Mouse (Mus musculus): ENCODE measurements around the gene Ccdc85c.

Ccdc85c gene

DNA sequence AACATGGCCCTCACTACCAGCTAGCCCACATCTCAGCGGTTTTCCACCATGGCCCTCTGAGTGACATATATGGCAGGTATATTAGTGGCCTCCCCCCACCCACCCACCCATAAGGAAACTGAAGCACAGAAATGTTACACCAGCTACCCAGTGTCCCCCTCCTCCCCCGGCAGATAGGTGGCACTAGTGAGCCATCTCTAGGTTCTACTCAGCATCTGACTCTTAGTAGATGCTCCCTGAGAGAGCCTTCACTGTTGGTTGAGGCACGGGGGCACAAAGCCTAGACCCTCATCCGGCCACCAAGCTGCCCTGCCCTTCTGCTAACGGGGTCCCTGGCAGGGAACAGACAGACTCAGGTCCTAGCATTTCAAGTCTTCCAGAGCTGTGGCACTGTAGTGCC, 57.7 kb downstream of the Ccdc85c start:
- peak; percentile 82 for DNase-seq (ENCODE audit: low read depth)

DNA sequence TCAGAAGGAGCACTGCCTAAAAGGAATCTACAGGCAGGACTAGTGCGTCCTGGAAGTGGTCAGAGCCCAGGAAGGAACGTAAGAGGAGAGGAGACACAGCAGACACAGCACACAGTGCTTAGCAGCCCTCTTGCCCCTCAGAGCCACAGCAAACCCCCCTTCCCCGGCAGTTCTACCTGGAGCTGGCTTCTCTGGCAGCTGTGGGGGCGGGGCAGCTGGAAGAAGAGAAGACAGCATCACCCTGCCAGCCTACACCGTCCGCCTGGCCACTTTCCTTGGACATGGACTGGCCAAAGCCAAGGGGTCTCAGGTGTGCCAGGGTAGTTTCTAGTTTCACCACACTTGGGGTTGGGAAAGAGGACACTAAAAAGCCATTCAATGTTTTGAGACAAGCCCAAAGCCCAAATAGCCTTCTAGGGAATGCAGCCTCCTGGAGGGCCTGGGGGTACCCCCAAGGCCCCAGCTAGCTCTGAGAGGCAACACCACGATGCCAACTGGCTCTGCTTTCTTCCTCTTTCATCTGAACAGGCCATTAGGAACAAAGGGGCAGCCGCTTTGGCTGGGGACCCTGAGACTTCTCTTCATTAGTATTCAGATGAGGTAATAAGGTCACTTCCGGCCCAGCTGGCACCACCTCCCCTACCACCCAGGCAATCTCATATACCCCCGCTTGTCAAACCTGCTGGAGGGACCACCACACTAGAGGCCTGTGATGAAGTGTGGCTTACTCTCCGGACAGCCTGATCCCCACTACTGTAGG, 58.4 kb downstream of the Ccdc85c start:
- no peak for DNase-seq (ENCODE audit: low read depth)

DNA sequence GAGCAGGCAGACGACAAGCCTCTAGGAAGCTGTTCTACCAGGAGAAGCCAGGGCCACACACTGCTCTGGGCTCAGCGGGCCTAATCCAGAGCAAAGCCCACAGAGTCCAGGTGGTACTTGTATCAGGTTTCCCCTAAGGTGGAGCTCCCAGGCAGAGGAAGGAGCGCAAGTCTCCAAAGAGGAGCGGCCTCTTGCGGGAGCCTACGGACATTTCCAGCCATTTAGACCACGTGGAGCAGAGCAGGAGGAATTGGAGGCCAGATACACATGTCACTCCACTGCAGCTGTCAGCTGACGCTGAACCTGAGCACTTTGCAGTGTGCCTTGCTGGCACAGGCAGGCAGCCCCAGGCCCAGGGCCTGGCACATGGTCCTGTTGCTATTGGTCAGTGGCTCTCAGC, 60.1 kb downstream of the Ccdc85c start:
- DNase-seq (ENCODE audit: low read depth), result no peak

DNA sequence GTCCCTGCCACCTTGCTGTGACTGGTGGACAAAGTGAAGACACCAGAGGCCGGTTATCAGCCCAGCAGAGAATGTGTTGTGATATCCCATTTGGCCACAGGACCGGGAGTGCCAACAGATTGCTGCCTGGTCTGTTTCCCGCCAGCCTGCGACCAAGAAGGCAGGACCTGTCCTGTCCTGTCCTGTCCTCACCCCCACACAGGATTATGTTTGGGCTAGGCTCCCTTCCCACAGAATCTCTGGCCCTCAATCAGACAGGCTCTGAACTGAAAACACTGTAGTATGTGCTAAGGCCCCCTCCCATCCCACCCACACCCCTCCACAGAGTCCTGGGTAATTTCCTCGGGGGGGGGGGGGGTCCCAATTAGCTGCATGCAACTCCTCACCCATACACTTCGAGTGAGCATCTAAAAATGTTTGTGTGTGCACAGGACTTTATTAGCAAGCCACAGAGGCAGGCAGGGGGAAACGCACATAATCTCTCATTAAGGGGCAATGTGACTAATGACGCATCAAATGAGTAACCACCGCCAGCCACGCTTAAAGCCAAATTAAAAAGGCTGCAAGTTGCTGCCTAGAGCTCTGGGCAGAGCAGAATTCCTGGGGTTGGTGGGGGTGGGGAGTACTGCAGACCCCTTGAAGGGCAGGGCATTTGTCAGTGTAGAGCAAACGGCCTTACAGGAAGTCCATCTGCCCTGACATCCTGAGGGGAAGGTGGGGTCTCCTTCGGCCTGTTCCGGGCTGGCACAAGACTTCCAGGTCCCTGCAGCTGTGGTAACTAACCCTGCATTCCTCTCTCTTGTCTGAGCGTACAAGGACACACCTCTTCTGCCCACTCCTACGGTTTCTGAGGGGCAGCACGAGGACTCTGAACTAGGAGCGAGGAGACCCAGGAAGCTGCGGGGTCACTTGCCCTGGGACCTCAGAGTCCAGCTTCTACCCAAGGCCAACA, 61.9 kb downstream of the Ccdc85c start:
- DNase-seq (ENCODE audit: low read depth), result no peak

DNA sequence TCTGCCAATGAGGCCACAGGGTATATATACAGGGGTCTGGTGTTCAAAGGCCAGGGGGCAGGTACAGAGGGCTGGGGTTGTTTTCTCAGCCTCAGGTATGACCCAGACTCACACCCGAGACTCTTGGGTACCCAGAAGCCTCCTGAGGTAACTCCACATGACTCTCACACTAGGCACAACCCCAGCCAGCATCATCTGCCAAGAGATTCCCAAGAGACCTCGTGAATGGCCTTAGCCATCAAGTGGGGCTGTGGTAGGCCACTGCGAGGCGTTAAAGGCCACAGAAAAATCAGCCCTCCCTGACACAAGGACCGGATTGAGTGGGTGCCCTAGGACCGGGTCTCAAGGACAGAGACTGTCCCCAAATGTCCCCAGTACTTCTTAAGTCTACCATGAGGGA, 62.7 kb downstream of the Ccdc85c start:
- no peak for DNase-seq (ENCODE audit: low read depth)

DNA sequence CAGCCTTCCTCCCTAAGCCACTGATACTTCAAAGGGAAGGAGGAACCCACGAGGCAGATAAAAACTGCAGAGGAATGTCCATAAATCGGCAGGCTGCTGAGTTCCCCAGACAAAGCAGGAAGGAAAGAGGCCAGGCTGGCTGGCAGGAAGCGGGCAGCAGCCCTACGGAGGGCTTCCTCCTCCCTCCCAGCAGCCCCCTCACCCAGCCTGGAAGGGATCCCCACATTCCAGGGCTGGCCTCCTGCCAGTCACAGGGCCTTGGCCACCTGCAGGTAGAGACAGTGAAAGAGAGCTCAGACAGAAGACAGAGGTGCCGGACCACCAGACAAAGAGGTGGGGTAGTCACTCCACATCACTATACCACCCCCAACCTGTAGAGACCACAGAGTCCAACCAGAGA, 63.2 kb downstream of the Ccdc85c start:
- DNase-seq (ENCODE audit: low read depth), result no peak

DNA sequence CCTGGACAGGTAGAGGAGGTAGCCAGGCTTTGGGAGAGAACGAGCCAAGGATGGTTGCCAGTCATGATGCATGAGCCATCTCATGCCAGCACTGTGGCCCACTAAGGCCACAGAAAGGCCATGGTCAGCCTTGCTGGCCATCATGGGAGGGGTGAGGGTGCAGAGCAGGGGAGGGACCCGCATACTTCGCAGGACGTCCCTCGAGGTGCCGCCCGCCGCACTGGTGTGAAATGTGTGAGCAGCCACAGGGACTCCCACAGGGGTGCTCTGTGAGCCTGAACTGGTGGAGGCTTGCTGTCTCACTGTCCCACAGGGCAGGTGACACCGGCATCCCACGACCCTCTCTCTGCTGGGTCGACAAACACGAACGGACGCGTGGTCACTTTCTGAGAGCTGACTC, 64.6 kb downstream of the Ccdc85c start:
- no peak for DNase-seq (ENCODE audit: low read depth)

DNA sequence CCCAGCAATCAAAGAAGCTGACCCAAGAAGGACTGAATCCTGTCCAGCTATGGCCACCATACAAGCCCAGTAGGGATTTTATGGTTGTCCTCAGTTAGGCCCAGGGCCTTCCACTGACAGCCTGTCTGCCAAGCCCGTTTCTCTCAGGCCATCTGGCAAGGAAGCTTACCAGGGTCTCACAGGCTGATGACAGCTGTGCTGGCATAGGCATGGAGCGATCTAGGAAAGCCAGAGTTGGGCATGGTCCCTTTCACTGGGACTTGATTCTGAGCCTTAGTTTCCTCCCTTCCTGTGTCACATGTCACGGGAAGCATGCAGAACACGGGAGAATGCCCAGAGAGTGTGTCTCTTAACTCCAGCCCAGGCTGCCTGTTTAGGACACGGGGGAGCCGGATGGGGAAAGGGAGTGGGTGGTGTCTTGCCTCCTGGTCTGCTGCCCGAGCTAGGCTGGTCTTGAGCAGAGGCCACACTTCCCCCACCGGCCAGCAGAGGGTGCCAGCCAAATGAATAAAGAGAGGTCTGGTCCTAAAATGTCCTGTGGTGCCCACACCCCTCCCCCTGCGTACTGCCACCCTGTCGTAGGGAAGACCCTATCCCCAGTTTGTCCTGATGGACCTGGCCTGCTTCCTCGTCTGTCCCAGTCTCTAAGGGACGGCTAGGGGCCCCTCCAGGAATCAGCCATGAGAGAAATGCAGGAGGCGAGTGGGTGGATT, 66.3 kb downstream of the Ccdc85c start:
- peak; percentile 91 for DNase-seq (ENCODE audit: low read depth)

DNA sequence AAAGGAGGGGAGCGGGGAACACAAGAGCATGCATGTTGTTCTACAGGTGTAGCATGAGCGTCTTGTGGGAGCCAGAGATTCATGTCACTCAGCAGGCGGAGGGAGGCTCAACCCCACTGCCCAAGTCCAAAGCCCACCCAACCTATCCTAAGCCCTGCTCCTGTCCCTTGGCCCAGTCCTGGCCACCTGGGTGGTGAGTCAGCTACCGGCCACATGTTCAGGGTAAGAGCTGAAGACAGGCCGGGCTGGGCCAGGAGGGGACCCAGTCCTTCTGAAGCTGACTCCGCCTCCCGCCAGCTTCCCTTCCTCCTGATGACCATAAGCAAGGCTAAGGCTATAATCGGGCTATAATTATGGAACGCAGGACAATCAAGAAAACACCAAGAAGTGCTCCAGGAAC, 67.0 kb downstream of the Ccdc85c start:
- DNase-seq (ENCODE audit: low read depth), result no peak

DNA sequence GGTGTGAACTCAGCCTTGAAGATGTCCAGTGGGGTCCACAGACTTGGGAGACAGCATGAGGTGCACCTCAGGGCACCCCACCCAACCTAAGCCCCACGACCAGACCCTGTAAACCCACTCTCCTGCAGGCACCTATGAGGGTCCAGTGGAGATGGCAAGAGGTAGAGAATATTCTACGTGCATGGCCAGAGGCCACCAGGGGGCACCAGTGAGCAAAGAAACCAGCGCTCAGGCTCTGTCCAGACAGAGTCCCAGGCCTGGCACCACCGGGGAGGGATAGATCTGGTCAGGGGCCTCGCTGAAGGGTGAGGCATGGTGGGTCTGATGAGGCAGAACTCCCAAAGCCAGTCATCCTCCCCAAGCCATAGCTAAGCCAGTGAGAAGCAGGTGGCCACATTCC, 68.6 kb downstream of the Ccdc85c start:
- DNase-seq (ENCODE audit: low read depth), result peak; percentile 88

DNA sequence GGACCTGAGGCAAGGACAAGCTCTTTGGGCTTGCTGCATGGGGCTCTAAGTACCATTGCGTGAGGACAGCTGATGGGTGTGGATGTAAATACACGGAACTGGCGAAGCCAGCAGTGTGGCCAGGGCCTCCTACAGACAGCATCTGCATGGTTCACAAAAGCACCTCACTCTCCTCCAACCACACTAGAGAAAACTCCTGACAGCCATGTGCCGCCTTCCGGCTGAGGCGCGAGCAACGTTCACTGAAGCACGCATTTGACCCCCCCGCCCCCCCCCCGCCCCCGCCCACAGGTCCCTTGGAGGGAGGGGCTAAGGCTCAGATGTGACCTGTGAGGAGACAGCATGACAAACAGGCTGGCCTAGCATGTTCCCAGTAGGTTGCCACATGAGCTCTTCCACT, 70.2 kb downstream of the Ccdc85c start:
- DNase-seq (ENCODE audit: low read depth), result no peak

DNA sequence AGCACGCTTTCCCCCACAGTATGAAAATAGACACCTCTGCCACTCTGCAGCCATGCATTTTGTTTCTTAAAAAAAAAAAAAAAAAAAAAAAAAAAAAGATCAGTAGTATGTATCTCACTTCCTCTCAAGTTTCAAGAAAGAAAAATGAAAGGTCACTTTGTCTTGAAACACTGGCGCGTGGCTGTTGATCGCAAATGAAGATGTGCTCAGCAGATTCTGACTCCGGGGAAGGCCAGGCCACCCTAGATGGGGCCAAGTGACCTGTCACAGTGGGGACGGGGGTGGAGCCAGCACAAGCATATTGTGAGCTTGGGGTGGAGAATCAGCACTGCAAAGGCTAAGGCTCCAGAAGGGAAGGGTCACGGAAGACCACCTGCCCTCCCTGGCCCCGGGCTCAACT, 71.3 kb downstream of the Ccdc85c start:
- DNase-seq (ENCODE audit: low read depth), result no peak

DNA sequence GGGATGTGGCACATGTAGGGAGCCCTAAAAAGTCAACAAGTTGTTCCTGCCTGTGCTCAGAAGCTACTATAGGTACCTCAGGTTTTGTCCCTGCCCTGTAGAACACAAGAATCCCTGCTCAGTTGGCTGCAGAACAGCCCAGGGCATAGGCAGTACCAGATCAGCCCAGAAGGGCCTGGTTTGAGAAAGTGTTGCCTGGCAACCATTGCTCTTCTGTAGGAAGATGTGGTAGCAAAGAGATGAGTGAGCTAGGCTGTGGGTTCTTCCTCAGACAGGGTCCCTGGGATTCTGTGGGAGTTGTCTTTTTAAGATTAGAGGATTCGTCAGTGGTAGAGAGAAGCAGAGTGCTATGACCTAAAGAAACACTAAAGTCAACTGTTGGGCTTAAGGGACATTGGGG, 75.1 kb downstream of the Ccdc85c start:
- no peak for DNase-seq (ENCODE audit: low read depth)

DNA sequence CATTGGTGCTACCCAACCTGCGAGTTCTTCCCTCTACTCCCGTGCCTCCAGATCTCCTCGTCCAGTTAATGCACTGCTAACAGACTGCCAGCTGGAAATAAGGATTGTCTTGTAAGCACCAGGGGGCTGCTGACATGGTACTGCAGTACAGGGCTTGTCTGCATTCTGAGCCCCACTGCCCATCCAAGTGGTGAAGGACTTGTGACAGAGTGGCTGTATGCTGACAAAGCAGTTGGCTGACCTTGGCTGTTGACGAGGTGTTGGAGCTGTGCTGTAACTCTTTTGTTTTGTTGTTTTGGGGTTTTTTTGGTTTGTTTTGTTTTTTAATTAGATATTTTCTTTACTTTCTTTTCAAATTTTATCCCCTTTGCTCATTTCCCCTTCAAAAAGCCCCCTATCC, 76.8 kb downstream of the Ccdc85c start:
- no peak for DNase-seq (ENCODE audit: low read depth)

DNA sequence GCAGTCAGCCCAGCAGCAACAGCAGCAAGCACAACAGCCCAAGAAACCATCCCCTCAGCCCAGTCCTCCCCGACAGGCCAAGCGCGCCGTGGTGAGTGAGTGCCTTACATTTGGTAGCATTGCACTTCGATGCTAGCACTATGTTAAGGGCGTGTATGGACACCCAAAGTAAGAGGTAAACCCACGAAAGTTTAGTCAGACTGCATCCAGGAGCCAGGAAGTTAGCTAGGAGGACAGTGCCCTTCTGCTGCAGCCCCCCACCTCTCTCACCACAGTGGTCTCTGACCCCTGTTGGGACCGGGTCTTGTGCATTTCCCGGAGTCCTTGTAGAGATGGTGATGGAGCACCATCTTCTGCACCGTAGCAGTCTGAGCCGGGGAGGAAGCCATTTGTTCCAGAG, 79.5 kb downstream of the Ccdc85c start:
- no peak for DNase-seq (ENCODE audit: low read depth)

DNA sequence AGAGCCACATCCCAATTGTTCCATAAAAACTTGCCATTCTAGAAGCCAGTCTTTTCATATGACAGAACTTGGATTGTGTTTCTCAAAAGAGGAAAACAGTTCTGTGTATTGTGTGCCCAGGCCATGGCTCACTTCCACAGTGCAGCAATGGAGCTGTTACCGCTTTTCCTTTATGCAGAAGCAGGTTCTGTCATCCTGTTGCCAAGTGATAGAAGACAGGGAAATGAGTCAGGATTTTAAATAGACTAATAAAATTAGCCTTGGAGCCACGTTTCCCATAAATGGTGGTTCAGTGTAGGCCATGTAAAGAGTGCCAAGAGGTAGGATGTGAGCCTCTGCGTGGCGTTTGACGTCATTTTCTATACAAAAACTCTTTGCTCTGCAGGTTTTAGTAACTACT, 81.3 kb downstream of the Ccdc85c start:
- no peak for DNase-seq (ENCODE audit: low read depth)

DNA sequence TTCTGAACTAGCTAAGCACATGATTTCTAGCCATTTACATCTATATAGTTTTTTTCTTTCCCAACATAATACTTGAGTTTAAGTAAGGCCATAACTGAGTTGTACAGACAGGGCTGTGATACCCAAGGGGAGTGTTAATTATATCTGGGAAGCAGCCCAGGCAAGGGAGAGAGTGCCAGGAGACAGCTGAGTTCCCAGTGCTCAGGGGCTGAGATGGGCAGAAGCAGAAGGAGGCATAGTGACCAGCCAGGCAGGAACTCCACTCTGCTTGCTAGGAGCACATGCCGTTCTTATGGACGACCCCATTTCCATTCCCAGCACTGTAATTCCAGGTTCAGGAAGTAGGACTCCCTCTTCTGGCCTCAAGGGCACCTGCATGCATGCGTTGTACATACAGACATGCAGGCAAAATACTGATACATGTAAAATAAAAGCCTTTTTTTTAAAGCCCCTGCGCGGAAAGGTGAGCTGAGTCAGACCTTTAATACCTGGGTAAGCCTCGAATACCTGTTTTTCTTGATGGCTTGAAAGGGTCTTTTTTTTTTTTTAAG, 87.6 kb downstream of the Ccdc85c start:
- no peak for DNase-seq (ENCODE audit: low read depth)

DNA sequence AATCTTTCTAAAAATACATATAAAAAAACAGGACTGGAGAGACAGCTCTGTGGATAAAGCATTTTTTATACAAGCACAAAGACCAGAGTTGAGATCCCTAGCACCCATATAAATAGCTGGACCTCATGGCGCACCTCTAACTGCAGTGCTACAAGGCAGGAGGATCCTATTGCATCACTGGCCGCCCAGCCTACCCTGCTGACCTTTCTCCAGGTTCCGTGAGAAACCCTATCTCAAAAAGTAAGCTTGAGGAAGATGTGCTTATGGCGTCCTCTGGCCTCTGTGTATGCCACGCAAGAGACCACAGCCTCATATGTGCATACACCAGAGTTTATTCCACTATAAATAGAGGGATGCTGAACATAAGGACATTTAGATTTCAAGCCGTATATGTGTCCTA, 93.5 kb downstream of the Ccdc85c start:
- no peak for DNase-seq (ENCODE audit: low read depth)

DNA sequence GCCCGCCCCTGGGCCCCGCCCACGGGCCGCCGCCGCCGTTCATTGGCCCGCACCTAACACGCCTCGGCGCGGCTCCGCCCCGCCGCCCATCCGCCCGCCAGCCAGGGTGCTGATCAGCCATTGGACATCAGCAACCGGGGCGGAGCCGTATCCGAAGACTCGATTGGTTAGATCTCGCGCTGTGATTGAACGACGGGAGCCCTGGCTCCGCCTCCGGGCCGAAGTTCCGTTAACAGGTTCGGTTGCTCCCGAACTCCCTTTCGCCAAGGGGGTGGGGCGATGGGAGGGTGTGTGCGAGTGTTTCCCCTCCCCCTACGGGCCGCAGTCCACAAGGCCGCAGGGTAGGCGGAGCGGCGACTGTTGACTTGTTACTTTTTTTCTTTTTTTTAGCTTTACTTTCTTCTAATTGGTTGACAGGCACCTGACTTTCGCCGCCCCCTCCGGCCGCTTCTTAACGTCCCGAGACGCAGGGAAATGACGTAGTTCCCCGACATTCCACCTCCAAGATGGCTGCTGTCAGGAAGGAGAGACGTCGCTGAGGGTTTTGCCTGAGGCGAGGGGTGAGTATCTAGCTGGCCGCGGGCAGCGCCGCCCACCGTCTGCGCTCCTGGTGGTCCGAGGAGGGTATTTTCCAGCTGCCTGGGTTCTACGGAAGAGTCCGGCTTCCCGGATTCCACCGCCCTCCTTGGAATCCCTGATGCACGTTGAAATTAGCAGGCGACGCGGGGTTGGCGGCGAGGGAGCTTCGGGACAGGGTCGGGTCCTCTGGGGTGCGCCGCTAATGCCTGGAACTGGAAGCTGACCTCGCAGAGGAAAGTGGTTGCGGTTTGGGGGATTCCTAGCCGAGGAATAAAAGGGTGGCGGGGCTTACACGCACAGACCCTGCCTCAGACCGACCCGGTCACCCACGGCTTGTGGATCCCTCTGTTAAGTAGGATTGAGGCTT, 95.6 kb downstream of the Ccdc85c start, which contains the start of gene Ccnk:
Gene Ccnk (plus strand): TSS at position 259 of the 946 bp plus-strand sequence.
- DNase-seq (ENCODE audit: low read depth), result peak; percentile 100

DNA sequence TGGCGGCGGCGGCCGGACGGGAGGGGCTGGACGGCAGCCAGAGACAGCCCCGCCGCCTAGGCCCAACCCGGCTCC, 96.1 kb downstream of the Ccdc85c start, which contains the start of gene Setd3:
Gene Setd3 (minus strand): TSS at position 69 of the 75 bp plus-strand sequence.
- no peak for DNase-seq (ENCODE audit: low read depth)

DNA sequence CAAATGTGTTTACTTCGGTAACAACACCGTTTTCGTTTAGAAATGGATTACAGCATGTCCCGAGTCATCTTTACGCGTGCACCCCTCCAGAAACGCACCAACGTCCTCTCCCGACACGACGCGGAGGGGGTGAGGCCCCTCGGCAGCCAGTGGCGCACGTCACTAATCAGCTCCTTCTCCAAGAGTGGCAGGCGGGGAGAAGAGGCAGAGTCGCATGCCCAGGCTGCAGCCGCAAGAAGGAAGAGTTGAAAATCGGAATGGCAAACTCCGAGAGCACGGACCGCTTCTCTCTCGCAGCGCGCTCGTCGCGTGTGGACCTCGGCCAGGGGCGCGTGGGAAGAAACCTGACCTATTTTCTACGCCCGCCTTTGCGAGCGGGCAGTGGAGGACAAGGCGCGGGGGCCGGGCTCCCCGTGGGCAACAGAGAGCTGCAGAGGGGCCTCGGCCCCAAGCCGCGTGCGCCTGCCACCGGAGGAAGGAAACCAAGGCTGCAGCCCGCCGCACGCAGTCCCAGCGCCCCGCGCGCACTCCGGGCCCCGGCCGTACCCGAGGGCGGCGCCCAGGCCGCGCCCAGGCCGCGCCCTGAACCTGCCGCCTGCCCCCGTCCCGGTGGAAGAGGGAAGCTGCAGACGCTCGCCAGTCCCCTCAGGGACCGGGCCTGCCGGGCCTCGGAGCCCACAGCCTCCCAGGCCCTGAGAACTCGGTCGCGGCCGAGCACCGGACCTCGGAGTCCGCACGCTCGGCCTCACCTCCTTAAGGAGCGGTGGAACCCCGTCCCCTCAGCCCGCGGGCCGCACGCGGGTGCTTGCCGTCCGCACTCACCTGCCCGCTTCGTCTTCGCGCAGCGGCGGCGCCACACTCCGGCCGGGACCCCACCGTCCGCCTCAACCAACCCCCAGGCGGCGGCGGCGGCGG, 96.6 kb downstream of the Ccdc85c start:
- DNase-seq (ENCODE audit: low read depth), result peak; percentile 50
